Mouse (Mus musculus) midbrain, embryonic 11.5 days (tissue): ENCODE results near the gene Zfp449. TPM values are rescaled to one million over a fixed set of nuclear protein-coding genes. Genes with fewer than 3 reads are reported as not detected.
"Not testable (repeated sequence)": the region's sequence is repeated elsewhere in the genome, so short reads cannot be mapped to it uniquely, and the experiment has no call there.

Experiments
- ATAC-seq: fragments of 200-750 bp; cut with Nextera tagmentation; 2 replicates; pipeline ENCODE4 v1.8.0; 2017; ENCODE audit warnings: moderate TSS enrichment, moderate library complexity; ENCODE audit not compliant: low FRiP score
- DNase-seq: peaks from one replicate; pipeline ENCODE4 v3.0.0; 2015; ENCODE audit warnings: low spot score; ENCODE audit errors: missing footprints
- H3K27ac ChIP-seq: fragments of 300-500 bp; sonication (generic); 2 replicates; pipeline ENCODE4 v1.5.1; 2014; ENCODE audit warnings: low read depth, low read length
- H3K27me3 ChIP-seq: fragments of 300-500 bp; sonication (generic); 2 replicates; pipeline ENCODE4 v1.6.1; 2014; ENCODE audit warnings: mild to moderate bottlenecking, low read length, moderate library complexity, mixed read lengths; ENCODE audit not compliant: control insufficient read depth, insufficient read depth
- H3K36me3 ChIP-seq: fragments of 300-500 bp; sonication (generic); 2 replicates; pipeline ENCODE4 v1.6.1; 2014; ENCODE audit warnings: mild to moderate bottlenecking, low read length, moderate library complexity, mixed read lengths; ENCODE audit not compliant: control insufficient read depth, insufficient read depth
- H3K4me1 ChIP-seq: fragments of 300-500 bp; sonication (generic); 2 replicates; pipeline ENCODE4 v1.6.1; 2014; ENCODE audit warnings: low read length; ENCODE audit not compliant: control insufficient read depth, insufficient read depth
- H3K4me2 ChIP-seq: fragments of 300-500 bp; sonication (generic); 2 replicates; pipeline ENCODE4 v1.6.1; 2014; ENCODE audit warnings: mild to moderate bottlenecking, moderate library complexity
- H3K4me3 ChIP-seq: fragments of 300-500 bp; sonication (generic); 2 replicates; pipeline ENCODE4 v1.5.1; 2014; ENCODE audit warnings: low read depth, low read length
- H3K9ac ChIP-seq: fragments of 300-500 bp; sonication (generic); 2 replicates; pipeline ENCODE4 v1.6.1; 2014; ENCODE audit warnings: low read length
- H3K9me3 ChIP-seq: fragments of 300-500 bp; sonication (generic); 2 replicates; pipeline ENCODE4 v1.6.1; 2016; ENCODE audit warnings: low read length; ENCODE audit not compliant: control insufficient read depth
- WGBS: fragments of 180-500 bp; shearing (Covaris S2); extraction: QIAGEN DNeasy Blood & Tissue Kit; methylation state at CpG from one replicate; pipeline ENCODE4 v1.1.7; 2014; 5-methylcytosine and 5-hydroxymethylcytosine counted together
- polyA plus RNA-seq: library from polyadenylated mRNA; unstranded; fragments of >200 nt; fragmentation: Nextera tagmentation; extraction: Ambion mirVana; gene quantifications from 2 replicates; pipeline ENCODE4 v1.2.1, GENCODE M21; 2014

Gene Zfp449
- polyA plus RNA-seq, 1 experiment from 2014 or later = 7.4 TPM

DNA sequence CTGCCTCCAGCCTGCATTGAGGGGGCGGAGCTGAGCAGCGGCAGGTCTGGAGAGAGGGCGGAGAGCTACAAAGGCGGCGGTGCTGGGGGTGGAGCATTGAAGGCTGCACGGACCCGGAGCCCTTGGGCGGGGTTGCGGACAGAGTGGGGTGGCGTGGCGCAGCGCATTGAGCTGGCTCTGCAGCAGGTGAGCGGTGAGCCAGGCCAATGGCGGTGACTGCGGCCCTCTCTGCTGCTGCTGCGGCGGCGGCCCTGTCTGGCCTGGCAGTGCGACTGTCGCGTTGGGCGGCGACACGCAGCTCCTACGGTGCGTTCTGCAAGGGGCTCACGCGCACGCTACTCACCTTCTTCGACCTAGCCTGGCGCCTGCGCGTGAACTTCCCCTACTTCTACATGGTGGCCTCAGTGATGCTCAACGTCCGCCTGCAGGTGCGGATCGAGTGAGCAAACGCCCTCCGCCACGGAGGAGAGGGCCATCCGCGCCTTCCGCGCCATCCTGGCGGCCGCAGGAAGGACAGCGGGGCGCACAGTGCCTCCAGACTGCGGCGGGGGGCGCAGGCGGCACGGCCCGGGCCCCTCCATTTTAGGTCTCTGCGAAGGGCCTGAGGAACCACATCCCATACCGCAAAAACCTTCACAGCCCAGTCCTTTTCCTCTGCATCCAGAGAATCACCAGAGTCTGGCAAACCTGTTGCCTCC, 28.4 kb downstream of the Zfp449 start, which contains the start of gene Smim10l2a:
Smim10l2a (plus strand) TSS at position 156 of the 698 bp plus-strand sequence.
- Histone ChIP-seq H3K4me3 (peak within 1 kb of the TSS; percentile 43), H3K4me2 (peak within 1 kb of the TSS; percentile 60), H3K9ac (peak within 1 kb of the TSS; percentile 48)
- not testable (repeated sequence) for H3K4me1 ChIP-seq, H3K9me3 ChIP-seq, H3K27me3 ChIP-seq, H3K36me3 ChIP-seq, H3K27ac ChIP-seq
- ATAC-seq = peak; percentile 86
- WGBS = 20% methylated on average over 39 of the region's 56 CpGs
- peak; percentile 87 for DNase-seq

- no peak for DNase-seq
- no peak for ATAC-seq
- Histone ChIP-seq H3K27me3 (no peaks in the 10 kb centered on the region), H3K4me2 (no peak overlapping the region), H3K27ac (no peak overlapping the region), H3K4me3 (no peak overlapping the region), H3K36me3 (no peaks in the 10 kb centered on the region), H3K4me1 (no peaks in the 10 kb centered on the region), H3K9me3 (no peaks in the 10 kb centered on the region; the same call in 1 of the 2 replicates), H3K9ac (no peak overlapping the region)
- 88% methylated on average over 2 of the region's 2 CpGs for WGBS
These were observed 34.7 kb downstream of the Zfp449 start for GRCm38 (mm10) chrX:56380852-56381251.

GRCm38 (mm10) chrX:56384142-56384541, 37.9 kb downstream of the Zfp449 start:
- Histone ChIP-seq H3K27ac (no peak overlapping the region), H3K9me3 (no peaks in the 10 kb centered on the region; the same call in 1 of the 2 replicates), H3K27me3 (no peaks in the 10 kb centered on the region), H3K36me3 (no peaks in the 10 kb centered on the region), H3K9ac (no peak overlapping the region), H3K4me1 (no peaks in the 10 kb centered on the region), H3K4me3 (no peak overlapping the region), H3K4me2 (no peak overlapping the region)
- ATAC-seq (no peak), DNase-seq (no peak)
- 73% methylated on average over 2 of the region's 2 CpGs for WGBS

GRCm38 (mm10) chrX:56404646-56405045, 58.4 kb downstream of the Zfp449 start:
- Histone ChIP-seq H3K27ac (no peak overlapping the region), H3K36me3 (no peaks in the 10 kb centered on the region), H3K9ac (no peak overlapping the region), H3K27me3 (no peaks in the 10 kb centered on the region), H3K4me1 (no peaks in the 10 kb centered on the region), H3K4me2 (no peak overlapping the region), H3K4me3 (no peak overlapping the region), H3K9me3 (no peaks in the 10 kb centered on the region)
- WGBS = 19% methylated on average over 2 of the region's 2 CpGs
- DNase-seq (no peak), ATAC-seq (no peak)

- DNase-seq (no peak), ATAC-seq (no peak)
- no peaks in the 10 kb centered on the region for H3K27me3 ChIP-seq
- H3K4me3 ChIP-seq = no peak overlapping the region
- WGBS = 86% methylated on average over 1 of the region's 1 CpGs
- no peak overlapping the region for H3K9ac ChIP-seq
- H3K27ac ChIP-seq = no peak overlapping the region
- H3K4me1 ChIP-seq = no peaks in the 10 kb centered on the region
- no peak overlapping the region for H3K4me2 ChIP-seq
- no peaks in the 10 kb centered on the region for H3K36me3 ChIP-seq
- H3K9me3 ChIP-seq = no peaks in the 10 kb centered on the region
These were observed 59.3 kb downstream of the Zfp449 start for GRCm38 (mm10) chrX:56405482-56405881.

GRCm38 (mm10) chrX:56406128-56406527, 59.9 kb downstream of the Zfp449 start:
- H3K4me2 ChIP-seq = no peak overlapping the region
- no peak overlapping the region for H3K27ac ChIP-seq
- H3K4me1 ChIP-seq = no peaks in the 10 kb centered on the region
- DNase-seq = no peak
- H3K27me3 ChIP-seq = no peaks in the 10 kb centered on the region
- ATAC-seq = no peak
- no peaks in the 10 kb centered on the region for H3K36me3 ChIP-seq
- WGBS = 66% methylated on average over 5 of the region's 5 CpGs
- no peaks in the 10 kb centered on the region for H3K9me3 ChIP-seq
- H3K9ac ChIP-seq = no peak overlapping the region
- no peak overlapping the region for H3K4me3 ChIP-seq

Other genes starting within 250 kb of the Zfp449 start
- 1.9 and 2.2 TPM in 2 replicates for gene 3830403N18Rik, start 209.8 kb upstream of the Zfp449 start, polyA plus RNA-seq
- not detected in 2 replicates for gene Gm773, start 133.5 kb upstream of the Zfp449 start, polyA plus RNA-seq
- 2.3 and 2.6 TPM in 2 replicates for gene Smim10l2a, start 28.2 kb downstream of the Zfp449 start, polyA plus RNA-seq
- gene Gm2174, start 101.6 kb downstream of the Zfp449 start, polyA plus RNA-seq = 1.8 and 2.2 TPM in 2 replicates
- 23.8 and 26.8 TPM in 2 replicates for gene Ints6l, start 108.5 kb downstream of the Zfp449 start, polyA plus RNA-seq
- gene Gm10477, start 178.3 kb downstream of the Zfp449 start, polyA plus RNA-seq = not detected in 2 replicates
- gene Gm648, start 203.2 kb downstream of the Zfp449 start, polyA plus RNA-seq = not detected in 2 replicates